Mouse (Mus musculus) erythroid progenitor cell, adult 5-6 weeks (primary cell): ENCODE results near the gene L3mbtl4. TPM values are rescaled to one million over a fixed set of nuclear protein-coding genes. Genes with fewer than 3 reads are reported as not detected.
"Not testable (repeated sequence)": the region's sequence is repeated elsewhere in the genome, so short reads cannot be mapped to it uniquely, and the experiment has no call there.

Experiments
- ATAC-seq: replicated peaks from 2 replicates; pipeline ENCODE4 v1.8.0; 2016; ENCODE audit warnings: moderate number of reproducible peaks, mild to moderate bottlenecking, moderate TSS enrichment, inconsistent platforms; ENCODE audit not compliant: poor library complexity, low FRiP score, severe bottlenecking
- total RNA-seq, 2 experiments: library from RNA; stranded (forward) in 1 of 2; stranded (reverse) in 1 of 2; fragments of 150-400 nt in 1 of 2; fragments of 186-747, 209-891 nt in 1 of 2; gene quantifications; 2 replicates each; pipeline versions ENCODE4 v1.2.3 to v1.2.4; 2015 to 2017; ENCODE audit warnings: low replicate concordance in 2 of 2

L3mbtl4 gene
- total RNA-seq, 2 experiments from 2014 or later: not detected

GRCm38 (mm10) chr17:68357687-68358086 is 84.1 kb downstream of the L3mbtl4 start:
- no peak for ATAC-seq

- no peak for ATAC-seq
Measured at GRCm38 (mm10) chr17:68371101-68371500, 97.5 kb downstream of the L3mbtl4 start.

GRCm38 (mm10) chr17:68388481-68388880 is 114.9 kb downstream of the L3mbtl4 start:
- ATAC-seq: no peak

- no peak for ATAC-seq
Measured at GRCm38 (mm10) chr17:68405993-68406392, 132.4 kb downstream of the L3mbtl4 start.

GRCm38 (mm10) chr17:68407121-68407520 is 133.5 kb downstream of the L3mbtl4 start:
- ATAC-seq: not testable (repeated sequence)

DNA sequence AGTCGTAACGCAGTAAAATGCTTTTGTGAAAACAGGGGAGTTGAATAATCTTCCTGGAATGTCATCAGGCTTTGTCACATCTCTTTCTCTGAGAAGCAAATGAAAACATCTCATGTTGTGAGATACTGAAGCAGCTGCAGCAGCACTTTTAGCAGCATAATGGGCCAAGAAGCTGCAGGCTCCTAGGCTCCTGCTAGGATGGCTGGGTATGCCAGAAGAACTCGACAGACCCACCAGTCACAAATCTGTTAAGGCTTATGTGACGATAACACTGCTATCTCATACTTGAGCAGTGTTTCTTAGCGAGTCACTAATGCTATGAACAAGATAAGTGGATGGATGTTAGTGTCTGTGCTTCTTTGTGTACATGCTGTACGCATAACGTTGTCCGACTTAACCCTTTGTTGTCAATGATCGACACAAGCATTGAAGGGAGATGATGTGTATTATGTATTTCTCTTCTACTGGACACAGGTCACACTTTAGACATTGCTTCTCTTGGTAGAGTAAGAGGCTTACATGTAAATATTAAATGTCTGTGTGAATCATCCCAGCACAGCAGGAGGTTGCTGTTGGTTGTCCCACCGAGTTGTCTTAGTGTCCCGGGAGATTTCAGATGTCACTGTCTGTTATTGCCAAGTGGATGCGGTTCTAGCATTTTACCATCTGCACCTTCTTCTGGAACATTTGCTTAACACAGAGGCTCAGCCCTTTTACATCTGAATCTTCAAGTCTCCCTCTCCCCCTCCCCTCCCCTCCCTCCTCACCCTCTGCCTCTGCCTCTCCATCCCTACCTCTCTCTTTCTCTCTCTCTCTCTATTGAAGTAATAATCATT is 149.3 kb downstream of the L3mbtl4 start:
- no peak for ATAC-seq

DNA sequence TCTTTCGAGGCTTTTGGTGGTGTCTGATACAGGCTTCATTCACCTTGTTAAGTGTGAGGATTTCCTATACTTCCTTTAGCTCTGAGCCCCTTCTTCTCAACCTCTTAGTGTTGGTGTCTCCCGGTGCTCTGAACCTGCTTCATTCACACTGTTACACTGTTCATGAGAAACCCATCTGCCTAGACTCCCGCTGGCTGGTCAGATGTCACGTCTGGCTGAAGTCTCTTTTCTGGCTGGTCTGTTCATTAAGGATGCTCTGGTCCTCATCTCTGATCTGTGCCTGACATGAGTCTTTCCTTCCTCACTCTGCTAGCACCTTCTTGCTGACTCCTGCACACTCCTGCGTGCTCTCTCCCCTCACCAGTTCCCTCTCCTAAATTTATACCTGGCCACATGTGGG is 160.0 kb downstream of the L3mbtl4 start:
- no peak for ATAC-seq

- no peak for ATAC-seq
Measured at GRCm38 (mm10) chr17:68450921-68451320, 177.3 kb downstream of the L3mbtl4 start.

DNA sequence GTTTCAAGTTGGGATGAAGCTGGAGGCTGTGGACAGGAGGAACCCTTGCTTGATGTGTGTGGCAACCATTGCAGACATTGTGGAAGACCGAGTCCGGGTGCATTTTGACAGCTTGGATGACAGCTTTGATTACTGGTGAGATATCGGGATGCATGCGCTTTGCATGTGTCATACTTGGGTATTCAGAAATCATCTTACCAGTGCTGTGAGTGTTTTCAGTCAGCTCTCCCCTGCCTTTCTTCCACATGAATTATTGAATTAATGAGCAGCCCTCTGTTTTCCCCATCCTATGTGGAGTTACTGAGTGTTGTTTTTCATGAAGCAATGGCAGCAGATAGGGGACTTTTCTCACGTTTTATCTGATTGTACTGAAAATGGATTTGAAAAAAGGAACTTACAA is 187.9 kb downstream of the L3mbtl4 start:
- ATAC-seq: no peak

- ATAC-seq: no peak
Measured at GRCm38 (mm10) chr17:68467311-68467710, 193.7 kb downstream of the L3mbtl4 start.

DNA sequence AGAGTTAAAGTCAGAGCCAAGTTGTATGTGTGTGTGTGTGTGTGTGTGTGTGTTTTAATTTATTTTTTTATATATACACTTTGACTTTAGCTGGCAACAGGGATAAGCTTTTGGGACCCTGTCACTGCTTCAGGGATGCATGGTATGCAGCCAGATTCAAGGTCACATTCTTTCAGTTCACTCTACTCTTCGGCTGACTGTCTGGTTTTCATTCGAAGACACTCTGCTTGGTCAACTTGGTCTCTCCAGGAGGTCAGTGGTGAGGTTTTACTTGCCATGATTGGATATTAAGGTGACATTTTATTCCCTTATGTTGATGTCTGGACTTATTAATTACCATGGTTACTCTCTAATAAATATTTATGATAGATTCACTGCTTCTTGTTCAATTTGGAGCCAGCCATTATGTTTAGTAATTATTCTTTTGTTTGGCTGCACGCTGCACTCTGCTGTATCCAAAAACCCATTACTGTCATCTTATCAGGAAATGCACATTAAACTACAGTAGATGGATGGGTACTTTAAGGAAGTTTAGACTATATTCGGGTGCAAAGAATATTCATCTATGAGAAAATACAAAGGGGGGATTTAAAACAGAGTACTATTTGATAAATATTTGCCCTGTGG is 216.6 kb downstream of the L3mbtl4 start:
- ATAC-seq: no peak

- no peak for ATAC-seq
Measured at GRCm38 (mm10) chr17:68492231-68492630, 218.6 kb downstream of the L3mbtl4 start.

- not testable (repeated sequence) for ATAC-seq
Measured at GRCm38 (mm10) chr17:68502998-68503397, 229.4 kb downstream of the L3mbtl4 start.

GRCm38 (mm10) chr17:68559698-68560097 is 286.1 kb downstream of the L3mbtl4 start:
- no peak for ATAC-seq

DNA sequence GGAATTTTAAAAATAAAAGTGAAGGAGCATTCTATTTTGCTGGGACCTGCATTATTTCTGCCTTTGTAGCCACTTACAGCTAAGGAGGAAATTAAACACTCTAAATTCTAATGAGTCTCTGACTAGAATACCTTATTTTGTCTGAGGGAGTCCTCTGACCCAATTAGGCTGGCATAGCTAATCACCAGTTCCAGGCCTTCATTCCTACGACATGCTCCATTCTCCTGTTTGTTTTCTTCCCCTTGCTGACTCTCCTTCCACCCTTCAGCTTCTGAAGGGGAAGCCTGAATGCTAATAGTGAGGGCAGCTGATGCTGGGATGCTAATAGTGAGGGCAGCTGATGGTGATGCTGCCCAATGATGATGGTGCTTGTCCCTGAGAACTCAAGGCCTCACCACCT is 286.7 kb downstream of the L3mbtl4 start:
- no peak for ATAC-seq

DNA sequence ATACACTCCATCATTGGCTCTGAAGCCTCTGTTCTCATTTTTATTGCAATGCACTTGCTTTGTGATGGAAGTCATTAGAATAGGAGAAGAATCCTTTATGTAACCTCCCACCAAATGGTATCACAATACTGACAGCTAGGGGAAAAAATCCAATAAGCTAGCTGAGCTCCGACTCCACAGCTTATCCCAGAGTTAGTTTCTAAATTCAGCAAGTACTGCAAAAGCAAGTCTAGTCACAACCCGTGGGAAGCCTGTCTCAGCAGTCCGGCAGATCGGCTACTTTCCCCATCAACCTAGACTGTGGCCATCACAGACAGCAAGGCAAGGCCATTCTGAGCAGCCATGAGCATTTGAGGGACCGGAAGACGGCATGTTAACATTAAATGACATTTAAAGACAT is 298.2 kb downstream of the L3mbtl4 start:
- no peak for ATAC-seq

DNA sequence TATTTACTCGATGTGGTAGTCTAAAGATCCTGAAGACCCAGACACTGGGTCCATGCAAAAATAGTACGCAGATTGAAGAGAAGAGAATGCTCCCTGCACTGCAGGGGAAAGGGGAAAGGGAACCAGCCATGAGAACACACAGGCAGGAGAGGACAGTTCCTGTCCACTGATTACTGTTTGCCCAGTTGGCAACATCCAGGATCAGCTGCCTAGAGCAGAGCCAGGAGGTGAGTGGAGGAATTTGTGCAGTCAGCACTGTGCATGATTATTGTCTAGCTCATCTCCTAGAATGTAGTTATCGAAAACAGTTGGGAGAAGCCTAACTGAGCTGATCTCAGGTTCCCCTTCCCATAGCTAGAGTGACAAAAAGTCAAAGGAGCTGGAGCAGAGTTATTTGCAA is 311.6 kb downstream of the L3mbtl4 start:
- ATAC-seq: no peak

- no peak for ATAC-seq
Measured at GRCm38 (mm10) chr17:68591619-68592018, 318.0 kb downstream of the L3mbtl4 start.

GRCm38 (mm10) chr17:68602744-68603143 is 329.1 kb downstream of the L3mbtl4 start:
- ATAC-seq: no peak

DNA sequence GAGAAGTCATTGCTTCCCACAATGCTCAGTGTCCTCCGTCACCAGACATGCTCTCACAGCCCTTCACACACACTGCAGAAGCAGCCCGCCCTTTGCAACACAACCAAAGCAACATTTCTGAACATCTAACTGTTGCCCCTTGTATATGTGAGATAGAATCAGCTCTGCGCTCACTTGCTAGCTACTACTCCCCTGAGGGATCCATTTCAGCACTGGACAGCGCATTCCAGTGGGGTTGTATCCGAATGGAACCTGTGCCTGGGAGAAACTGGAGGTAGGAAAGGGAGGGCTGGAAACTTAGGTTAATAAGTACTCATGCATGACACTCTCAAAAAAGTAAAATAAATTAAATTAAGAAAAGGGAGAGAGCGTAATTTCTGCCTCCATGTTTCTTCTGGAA is 334.1 kb downstream of the L3mbtl4 start:
- ATAC-seq: no peak

DNA sequence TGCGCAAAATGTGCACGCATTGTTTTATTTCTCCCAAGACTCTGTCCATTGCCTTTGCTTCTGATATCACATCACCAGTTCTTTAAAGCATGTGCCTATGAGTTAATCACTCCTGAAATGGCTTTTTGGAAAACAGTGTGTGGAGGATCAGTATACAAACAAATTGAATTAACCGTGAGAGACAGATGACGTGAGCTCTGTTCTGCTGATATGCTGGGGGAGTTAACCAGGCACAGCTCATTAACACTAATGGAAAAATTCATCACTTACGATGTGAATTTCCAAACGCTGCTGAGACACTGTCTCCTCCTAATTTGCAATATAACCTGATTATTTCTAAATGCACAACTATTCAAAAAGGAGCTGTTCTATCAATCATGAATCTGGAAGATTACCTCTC is 337.6 kb downstream of the L3mbtl4 start:
- ATAC-seq: no peak
